Mouse (Mus musculus): ENCODE measurements around the gene Krtap10-4.
"Not testable (repeated sequence)": the region's sequence is repeated elsewhere in the genome, so short reads cannot be mapped to it uniquely, and the experiment has no call there.

Krtap10-4 gene

GRCm38 (mm10) chr10:77788621-77789020, 38.3 kb downstream of the Krtap10-4 start:
- DNase-seq (ENCODE audit: low read depth) = no peak

DNA sequence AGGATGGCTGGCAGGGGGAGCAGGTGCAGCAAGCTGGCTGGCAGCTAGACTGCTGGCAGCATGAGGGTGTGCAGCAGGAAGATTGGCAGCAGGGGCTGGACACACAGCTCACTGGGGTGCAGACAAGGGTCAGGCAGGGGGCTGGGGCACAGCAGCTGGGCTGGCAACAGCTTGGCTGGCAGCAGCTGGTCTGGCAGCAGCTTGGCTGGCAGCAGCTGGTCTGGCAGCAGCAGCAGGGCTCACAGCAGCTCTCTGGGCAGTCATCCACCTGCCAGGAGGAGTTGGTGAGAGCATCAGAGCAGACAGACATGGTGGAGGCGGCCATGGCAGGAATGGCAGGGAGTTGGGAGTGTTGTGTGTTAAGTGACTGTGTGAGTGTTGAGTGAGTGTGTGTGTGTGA, 39.0 kb downstream of the Krtap10-4 start, which contains the start of gene Gm7137:
Gene Gm7137 (minus strand): TSS at position 325 of the 400 bp plus-strand sequence.
- not testable (repeated sequence) for DNase-seq (ENCODE audit: low read depth)

- not testable (repeated sequence) for DNase-seq (ENCODE audit: low read depth)
Observed at GRCm38 (mm10) chr10:77783396-77783795, 43.5 kb downstream of the Krtap10-4 start.

DNA sequence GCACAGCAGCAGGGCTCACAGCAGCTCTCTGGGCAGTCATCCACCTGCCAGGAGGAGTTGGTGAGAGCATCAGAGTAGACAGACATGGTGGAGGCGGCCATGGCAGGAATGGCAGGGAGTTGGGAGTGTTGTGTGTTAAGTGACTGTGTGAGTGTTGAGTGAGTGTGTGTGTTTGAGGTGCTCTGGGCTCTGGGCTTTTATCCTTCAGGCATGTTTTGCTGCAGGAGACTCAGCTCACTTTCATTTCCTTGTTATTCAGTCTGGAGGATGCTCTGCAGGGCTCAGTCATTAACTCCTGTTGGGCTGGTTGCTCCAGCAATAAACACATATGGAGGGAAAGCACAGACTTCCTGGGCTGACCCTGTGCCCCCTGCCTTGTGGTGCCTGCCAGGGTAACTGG, 44.5 kb downstream of the Krtap10-4 start, which contains the start of gene Gm3250:
Gene Gm3250 (minus strand): TSS at position 101 of the 400 bp plus-strand sequence.
- not testable (repeated sequence) for DNase-seq (ENCODE audit: low read depth)

DNA sequence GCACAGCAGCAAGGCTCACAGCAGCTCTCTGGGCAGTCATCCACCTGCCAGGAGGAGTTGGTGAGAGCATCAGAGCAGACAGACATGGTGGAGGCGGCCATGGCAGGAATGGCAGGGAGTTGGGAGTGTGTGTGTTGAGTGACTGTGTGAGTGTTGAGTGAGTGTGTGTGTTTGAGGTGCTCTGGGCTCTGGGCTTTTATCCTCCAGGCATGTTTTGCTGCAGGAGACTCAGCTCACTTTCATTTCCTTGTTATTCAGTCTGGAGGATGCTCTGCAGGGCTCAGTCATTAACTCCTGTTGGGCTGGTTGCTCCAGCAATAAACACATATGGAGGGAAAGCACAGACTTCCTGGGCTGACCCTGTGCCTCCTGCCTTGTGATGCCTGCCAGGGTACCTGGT, 50.1 kb downstream of the Krtap10-4 start, which contains the start of gene Gm7138:
Gene Gm7138 (minus strand): TSS at position 101 of the 400 bp plus-strand sequence.
- DNase-seq (ENCODE audit: low read depth) = not testable (repeated sequence)

Measured in fibroblast of lung, adult 2 months (primary cell).